Mouse (Mus musculus): ENCODE measurements around the gene Nhsl2. TPM values are rescaled to one million over a fixed set of nuclear protein-coding genes. Genes with fewer than 3 reads are reported as not detected.

Nhsl2 gene
- polyA plus RNA-seq, 1 experiment from 2014 or later: 5.2 TPM

DNA sequence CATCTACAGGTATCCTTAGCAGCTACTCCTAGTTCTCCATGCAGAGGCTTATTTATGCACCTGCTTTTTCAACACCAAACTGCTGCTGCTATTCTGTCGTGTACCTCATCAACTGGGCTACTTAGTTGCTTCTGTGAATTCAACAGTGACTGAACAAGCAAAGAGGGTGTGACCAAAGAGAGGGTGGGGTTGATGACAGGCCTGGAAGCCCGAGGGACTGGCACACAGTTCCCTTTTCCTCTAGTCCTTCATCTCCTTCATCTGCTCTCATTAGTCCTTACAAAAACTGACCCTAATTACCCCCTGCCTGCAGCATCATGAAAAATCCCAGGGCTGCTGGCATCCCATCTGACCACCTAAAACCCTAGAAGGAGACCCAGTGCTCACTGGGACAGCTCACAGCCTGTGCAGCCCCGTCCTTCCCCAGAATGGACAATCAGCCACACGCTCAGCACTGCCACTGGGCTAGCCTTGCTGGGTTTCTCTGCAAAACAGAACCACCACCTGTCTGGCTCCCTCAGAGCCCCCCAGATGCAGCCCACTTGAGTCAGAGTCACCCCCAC lies 216.1 kb downstream of the Nhsl2 start:
- WGBS: 53% methylated on average over 4 of the region's 4 CpGs
- H3K36me3 ChIP-seq: no peaks in the 10 kb centered on the region
- H3K4me1 ChIP-seq (replicated peaks): peaks cover 41% of the 10 kb centered on the region
- no peak overlapping the region for H3K4me3 ChIP-seq
- H3K27me3 ChIP-seq: peaks cover 12% of the 10 kb centered on the region; the same call in 1 of the 2 replicates
- no peaks in the 10 kb centered on the region for H3K9me3 ChIP-seq
- ATAC-seq (ENCODE audit: low FRiP score): no peak
- H3K27ac ChIP-seq: no peak overlapping the region
- H3K4me2 ChIP-seq: no peak overlapping the region
- no peak overlapping the region for H3K9ac ChIP-seq

GRCm38 (mm10) chrX:102066134-102066533 lies 216.9 kb downstream of the Nhsl2 start:
- peak; percentile 30 for ATAC-seq (ENCODE audit: low FRiP score)
- H3K4me2 ChIP-seq: no peak overlapping the region
- H3K4me1 ChIP-seq (replicated peaks): peaks cover 41% of the 10 kb centered on the region
- 21% methylated on average over 9 of the region's 9 CpGs for WGBS
- H3K27ac ChIP-seq: no peak overlapping the region
- H3K9me3 ChIP-seq: no peaks in the 10 kb centered on the region
- no peaks in the 10 kb centered on the region for H3K36me3 ChIP-seq
- no peak overlapping the region for H3K9ac ChIP-seq
- peaks cover 14% of the 10 kb centered on the region; the same call in 1 of the 2 replicates for H3K27me3 ChIP-seq
- H3K4me3 ChIP-seq: no peak overlapping the region

DNA sequence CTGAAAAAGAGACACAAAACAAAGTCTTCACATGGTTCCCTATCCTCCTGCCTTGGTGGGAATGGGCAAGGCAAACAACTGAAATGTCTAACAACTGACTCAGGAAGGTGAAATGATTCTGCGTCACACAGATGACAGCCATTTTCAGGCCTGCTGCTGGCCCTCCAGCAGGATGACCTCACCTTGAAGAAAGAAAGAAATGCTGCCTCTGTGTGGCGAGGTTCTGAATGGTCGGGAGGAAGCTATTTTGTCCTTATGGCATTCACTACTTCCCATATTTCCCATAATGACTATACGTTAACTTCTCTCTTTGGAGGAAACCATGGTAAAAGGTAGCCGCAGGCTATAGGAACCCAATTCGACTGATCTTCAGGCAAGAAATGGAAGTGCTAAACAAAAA lies 217.9 kb downstream of the Nhsl2 start:
- no peak for ATAC-seq (ENCODE audit: low FRiP score)
- Histone ChIP-seq H3K27ac (no peak overlapping the region), H3K4me1 (replicated peaks) (peaks cover 48% of the 10 kb centered on the region), H3K9me3 (no peaks in the 10 kb centered on the region), H3K27me3 (peaks cover 14% of the 10 kb centered on the region; the same call in 1 of the 2 replicates), H3K36me3 (no peaks in the 10 kb centered on the region), H3K4me3 (no peak overlapping the region), H3K9ac (no peak overlapping the region), H3K4me2 (no peak overlapping the region)
- WGBS: 72% methylated on average over 6 of the region's 6 CpGs

DNA sequence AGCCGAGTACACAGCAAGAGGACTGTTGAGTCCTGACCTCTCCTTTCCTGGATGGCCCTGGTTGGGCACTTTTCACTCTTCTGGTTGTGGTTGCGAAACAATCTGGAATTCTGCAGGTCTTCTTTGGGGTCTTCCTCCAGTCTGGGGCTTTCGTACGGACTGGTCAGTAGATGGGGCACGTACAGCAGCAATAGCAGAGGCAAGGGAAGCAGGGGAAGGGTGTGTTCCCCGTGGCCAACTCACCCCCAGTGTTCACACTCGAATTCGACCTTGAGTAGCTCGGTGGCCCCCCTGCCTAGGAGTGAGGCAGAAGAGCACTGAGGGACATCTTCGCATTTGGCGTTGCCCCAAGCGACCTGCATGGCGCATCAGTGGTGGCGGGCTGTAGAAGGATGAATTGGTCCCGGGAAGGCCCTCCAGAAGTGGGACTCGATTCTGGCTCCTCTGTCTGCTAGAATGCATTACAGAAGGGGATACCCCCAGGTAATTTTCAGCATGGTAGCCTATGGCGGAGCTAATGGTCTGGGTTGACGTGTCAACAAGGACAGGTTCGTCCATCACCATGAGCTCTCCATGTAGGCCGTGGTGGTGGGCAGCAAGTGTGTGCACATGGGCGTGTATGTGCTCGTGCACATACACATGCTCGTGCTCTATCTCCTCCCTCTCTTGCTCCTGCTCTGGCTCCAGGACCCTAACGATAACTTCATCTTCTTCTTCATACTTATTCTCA lies 219.8 kb downstream of the Nhsl2 start:
- Histone ChIP-seq H3K9ac (no peak overlapping the region), H3K27me3 (0 out of 2 replicates have a peak, but pooled peaks cover 14% of the 10 kb centered on the region), H3K4me1 (replicated peaks) (peaks cover 48% of the 10 kb centered on the region), H3K27ac (no peak overlapping the region), H3K4me2 (peak overlapping the region; percentile 65; the same call in 1 of the 2 replicates), H3K9me3 (no peaks in the 10 kb centered on the region), H3K36me3 (no peaks in the 10 kb centered on the region), H3K4me3 (no peak overlapping the region)
- ATAC-seq (ENCODE audit: low FRiP score): no peak
- WGBS: 92% methylated on average over 24 of the region's 24 CpGs

DNA sequence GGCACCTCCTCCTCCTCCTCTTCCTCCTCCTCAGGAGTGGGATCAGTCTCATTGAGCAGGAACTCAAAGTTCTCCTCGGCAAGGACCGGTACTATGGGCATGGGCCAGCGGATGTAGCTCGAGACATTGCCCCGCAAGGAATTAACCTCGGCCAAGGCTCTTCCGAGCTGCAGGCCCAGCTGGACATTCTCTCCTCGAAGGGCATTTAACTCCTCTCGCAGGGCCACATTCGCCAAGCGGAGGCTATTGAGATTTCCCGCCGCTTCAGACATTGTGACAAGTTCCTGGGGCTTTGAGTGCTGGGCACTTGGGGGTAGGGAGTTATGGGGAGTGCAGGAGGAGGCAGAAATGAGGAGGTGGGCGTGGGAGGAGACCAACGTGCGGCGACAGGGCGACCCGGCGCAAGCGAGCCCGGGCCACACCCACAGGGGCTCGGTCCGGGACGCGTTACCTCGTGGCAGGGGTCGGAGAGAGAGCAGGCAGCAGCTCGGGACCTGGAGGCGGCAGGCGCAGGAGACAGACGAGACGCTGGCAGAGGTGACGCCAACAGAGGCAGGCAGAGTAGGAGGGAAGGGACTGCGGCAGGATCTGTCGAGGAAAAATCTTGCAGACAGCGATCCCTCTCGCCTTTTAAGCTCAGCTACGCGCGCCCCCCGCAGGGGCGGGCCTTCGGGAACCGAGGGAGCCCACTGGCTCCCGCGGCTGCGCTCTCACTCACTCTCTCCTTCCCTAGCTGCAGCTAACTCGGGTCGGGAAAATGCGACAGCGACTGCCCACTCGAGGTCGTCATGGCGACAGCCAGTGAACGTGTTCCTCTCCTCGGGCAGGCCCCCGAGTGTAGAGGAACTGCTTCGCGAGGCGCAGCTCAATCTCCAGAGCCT lies 221.6 kb downstream of the Nhsl2 start, which contains the start of gene Rtl5:
Gene Rtl5 (minus strand): TSS at position 714 of the 881 bp plus-strand sequence.
- H3K36me3 ChIP-seq: no peaks in the 10 kb centered on the region
- H3K27me3 ChIP-seq: 0 out of 2 replicates have a peak, but pooled peaks cover 21% of the 10 kb centered on the region
- 23% methylated on average over 49 of the region's 61 CpGs for WGBS
- ATAC-seq (ENCODE audit: low FRiP score): peak; percentile 91
- peak within 1 kb of the TSS; percentile 55 for H3K4me3 ChIP-seq
- H3K4me2 ChIP-seq: peak within 1 kb of the TSS; percentile 65
- H3K9me3 ChIP-seq: no peaks in the 10 kb centered on the region
- H3K27ac ChIP-seq: peak within 1 kb of the TSS; percentile 86
- peak within 1 kb of the TSS; percentile 80 for H3K9ac ChIP-seq
- peaks cover 44% of the 10 kb centered on the region for H3K4me1 ChIP-seq (replicated peaks)

- 15% methylated on average over 2 of the region's 2 CpGs for WGBS
- peak; percentile 38 for ATAC-seq (ENCODE audit: low FRiP score)
- peaks cover 44% of the 10 kb centered on the region for H3K4me1 ChIP-seq (replicated peaks)
Measured at GRCm38 (mm10) chrX:102071517-102071916, 222.3 kb downstream of the Nhsl2 start.

DNA sequence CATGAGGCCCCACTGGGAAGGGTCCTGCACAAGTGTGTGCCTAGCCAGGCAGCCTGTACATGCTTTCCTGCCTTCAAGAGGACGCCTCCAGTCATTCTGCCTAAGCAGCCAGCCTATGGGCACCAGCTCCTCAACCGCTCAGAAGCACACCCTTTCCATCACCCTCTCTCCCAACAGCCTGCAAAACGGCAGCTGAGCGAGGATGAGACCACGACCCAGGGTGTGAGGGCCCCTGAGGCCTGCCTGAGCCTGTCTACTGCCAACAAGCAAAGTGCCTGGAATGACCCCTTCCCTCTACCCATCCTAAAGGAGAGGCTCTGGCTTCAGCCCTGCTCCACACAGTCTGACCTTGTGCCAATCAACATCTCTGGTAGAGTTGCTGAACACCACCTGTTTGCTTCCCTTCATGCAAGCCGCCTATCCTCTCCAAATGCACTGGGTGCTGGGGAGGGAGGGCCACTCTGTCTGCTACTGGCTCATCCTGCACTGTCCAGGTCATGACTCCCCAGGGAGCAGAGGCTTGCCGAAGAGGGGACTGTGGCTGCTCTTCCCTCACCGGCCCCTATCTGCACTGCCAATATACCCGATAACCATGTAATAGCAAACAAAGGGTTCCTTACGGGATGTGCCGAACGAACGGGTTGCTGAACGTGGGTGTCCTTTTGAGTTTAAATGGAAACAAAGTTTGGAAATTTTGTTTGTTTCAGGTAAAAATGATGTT lies 224.6 kb downstream of the Nhsl2 start:
- Histone ChIP-seq H3K9me3 (no peaks in the 10 kb centered on the region), H3K4me3 (no peak overlapping the region), H3K9ac (no peak overlapping the region), H3K36me3 (no peaks in the 10 kb centered on the region), H3K4me2 (no peak overlapping the region), H3K4me1 (replicated peaks) (peaks cover 25% of the 10 kb centered on the region), H3K27ac (no peak overlapping the region), H3K27me3 (0 out of 2 replicates have a peak, but pooled peaks cover 18% of the 10 kb centered on the region)
- WGBS: 60% methylated on average over 14 of the region's 14 CpGs
- no peak for ATAC-seq (ENCODE audit: low FRiP score)

More at GRCm38 (mm10) chrX:102071517-102071916, 222.3 kb downstream of the Nhsl2 start:
- H3K9me3 ChIP-seq: no peaks in the 10 kb centered on the region
- H3K4me3 ChIP-seq: peak overlapping the region; percentile 55
- peak overlapping the region; percentile 65 for H3K4me2 ChIP-seq
- peak overlapping the region; percentile 80 for H3K9ac ChIP-seq
- no peaks in the 10 kb centered on the region for H3K36me3 ChIP-seq
- H3K27ac ChIP-seq: peak overlapping the region; percentile 86
- 0 out of 2 replicates have a peak, but pooled peaks cover 21% of the 10 kb centered on the region for H3K27me3 ChIP-seq

GRCm38 (mm10) chrX:102074435-102074834 lies 225.2 kb downstream of the Nhsl2 start:
- 60% methylated on average over 5 of the region's 5 CpGs for WGBS
- H3K4me2 ChIP-seq: no peak overlapping the region
- no peaks in the 10 kb centered on the region for H3K9me3 ChIP-seq
- H3K4me3 ChIP-seq: no peak overlapping the region
- H3K27me3 ChIP-seq: peaks cover 18% of the 10 kb centered on the region; the same call in 1 of the 2 replicates
- peaks cover 18% of the 10 kb centered on the region for H3K4me1 ChIP-seq (replicated peaks)
- ATAC-seq (ENCODE audit: low FRiP score): no peak
- no peak overlapping the region for H3K27ac ChIP-seq
- no peak overlapping the region for H3K9ac ChIP-seq
- H3K36me3 ChIP-seq: no peaks in the 10 kb centered on the region

DNA sequence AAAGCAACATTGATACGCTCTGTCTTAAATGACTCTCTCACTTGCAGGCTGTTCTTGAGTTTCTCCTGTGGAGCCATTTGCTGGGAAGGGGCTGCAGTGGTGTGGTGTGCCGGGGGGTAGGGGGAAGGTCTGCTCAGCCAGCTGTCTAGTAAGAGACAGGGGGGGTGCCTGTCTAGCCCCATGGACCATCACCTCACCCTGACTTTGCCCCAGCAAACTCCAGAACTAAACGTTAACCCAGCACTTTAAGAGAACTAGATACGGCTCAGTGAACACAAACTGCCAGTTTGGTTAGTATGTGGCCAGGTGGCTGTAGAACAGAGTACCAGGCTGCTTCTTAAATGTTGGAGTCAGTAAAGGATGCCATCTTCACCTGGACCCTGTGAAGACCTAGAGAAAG lies 226.0 kb downstream of the Nhsl2 start:
- Histone ChIP-seq H3K27ac (no peak overlapping the region), H3K9ac (no peak overlapping the region), H3K4me2 (no peak overlapping the region), H3K4me3 (no peak overlapping the region), H3K9me3 (no peaks in the 10 kb centered on the region), H3K36me3 (no peaks in the 10 kb centered on the region), H3K27me3 (peaks cover 24% of the 10 kb centered on the region; the same call in 1 of the 2 replicates), H3K4me1 (replicated peaks) (peaks cover 11% of the 10 kb centered on the region)
- ATAC-seq (ENCODE audit: low FRiP score): no peak
- 82% methylated on average over 4 of the region's 4 CpGs for WGBS

GRCm38 (mm10) chrX:102076886-102077765 lies 227.9 kb downstream of the Nhsl2 start:
- no peak overlapping the region for H3K27ac ChIP-seq
- H3K4me1 ChIP-seq (replicated peaks): peaks cover 17% of the 10 kb centered on the region
- WGBS: 87% methylated on average over 7 of the region's 7 CpGs

GRCm38 (mm10) chrX:102081076-102081475 lies 231.9 kb downstream of the Nhsl2 start:
- 45% methylated on average over 10 of the region's 10 CpGs for WGBS
- peak; percentile 25; the same call in 1 of the 2 replicates for ATAC-seq (ENCODE audit: low FRiP score)
- H3K4me1 ChIP-seq (replicated peaks): peaks cover 26% of the 10 kb centered on the region
- H3K27ac ChIP-seq: peak overlapping the region; percentile 93
- H3K9me3 ChIP-seq: no peaks in the 10 kb centered on the region
- no peak overlapping the region for H3K4me2 ChIP-seq
- H3K27me3 ChIP-seq: peaks cover 6% of the 10 kb centered on the region; the same call in 1 of the 2 replicates
- no peak overlapping the region for H3K4me3 ChIP-seq
- no peaks in the 10 kb centered on the region for H3K36me3 ChIP-seq
- no peak overlapping the region for H3K9ac ChIP-seq

More at GRCm38 (mm10) chrX:102076886-102077765, 227.9 kb downstream of the Nhsl2 start:
- no peaks in the 10 kb centered on the region for H3K36me3 ChIP-seq
- no peak overlapping the region for H3K9ac ChIP-seq
- peaks cover 20% of the 10 kb centered on the region; the same call in 1 of the 2 replicates for H3K27me3 ChIP-seq
- ATAC-seq (ENCODE audit: low FRiP score): no peak
- H3K9me3 ChIP-seq: no peaks in the 10 kb centered on the region
- H3K4me2 ChIP-seq: no peak overlapping the region
- H3K4me3 ChIP-seq: no peak overlapping the region
